Mouse (Mus musculus): ENCODE data around the gene Pde7b. TPM values are rescaled to one million over a fixed set of nuclear protein-coding genes. Genes with fewer than 3 reads are reported as not detected.
A peak's percentile ranks its signal among the peaks of the same experiment; 100 is the strongest.

The Pde7b gene
- total RNA-seq, 1 experiment from 2014 or later: 11.0 TPM

GRCm38 (mm10) chr10:20722651-20723520 lies 2.0 kb downstream of the Pde7b start:
- no peak for DNase-seq

GRCm38 (mm10) chr10:20719201-20719600 lies 5.7 kb downstream of the Pde7b start:
- no peak for DNase-seq

GRCm38 (mm10) chr10:20700633-20701032 lies 24.2 kb downstream of the Pde7b start:
- no peak for DNase-seq

- DNase-seq: no peak
Observed at GRCm38 (mm10) chr10:20699874-20700273, 25.0 kb downstream of the Pde7b start.

- no peak for DNase-seq
Observed at GRCm38 (mm10) chr10:20695637-20696036, 29.2 kb downstream of the Pde7b start.

- DNase-seq: no peak
Observed at GRCm38 (mm10) chr10:20690002-20690401, 34.9 kb downstream of the Pde7b start.

- no peak for DNase-seq
Observed at GRCm38 (mm10) chr10:20684151-20684550, 40.7 kb downstream of the Pde7b start.

GRCm38 (mm10) chr10:20680986-20681385 lies 43.9 kb downstream of the Pde7b start:
- DNase-seq: no peak

- DNase-seq: peak; percentile 39
Observed at GRCm38 (mm10) chr10:20675321-20675720, 49.6 kb downstream of the Pde7b start.

- DNase-seq: no peak
Observed at GRCm38 (mm10) chr10:20673798-20674197, 51.1 kb downstream of the Pde7b start.

GRCm38 (mm10) chr10:20672591-20672990 lies 52.3 kb downstream of the Pde7b start:
- no peak for DNase-seq

GRCm38 (mm10) chr10:20671621-20672020 lies 53.3 kb downstream of the Pde7b start:
- no peak for DNase-seq

- no peak for DNase-seq
Observed at GRCm38 (mm10) chr10:20670541-20670940, 54.3 kb downstream of the Pde7b start.

- no peak for DNase-seq
Observed at GRCm38 (mm10) chr10:20669467-20669866, 55.4 kb downstream of the Pde7b start.

- no peak for DNase-seq
Observed at GRCm38 (mm10) chr10:20668577-20668976, 56.3 kb downstream of the Pde7b start.

GRCm38 (mm10) chr10:20666655-20667054 lies 58.2 kb downstream of the Pde7b start:
- no peak for DNase-seq

- DNase-seq: no peak
Observed at GRCm38 (mm10) chr10:20662951-20663350, 61.9 kb downstream of the Pde7b start.

- DNase-seq: no peak
Observed at GRCm38 (mm10) chr10:20661684-20662083, 63.2 kb downstream of the Pde7b start.

GRCm38 (mm10) chr10:20659718-20660117 lies 65.2 kb downstream of the Pde7b start:
- DNase-seq: no peak

GRCm38 (mm10) chr10:20659268-20659667 lies 65.6 kb downstream of the Pde7b start:
- DNase-seq: no peak

GRCm38 (mm10) chr10:20658716-20659115 lies 66.2 kb downstream of the Pde7b start:
- no peak for DNase-seq

- DNase-seq: no peak
Observed at GRCm38 (mm10) chr10:20657316-20658081, 67.4 kb downstream of the Pde7b start.

GRCm38 (mm10) chr10:20654590-20654989 lies 70.3 kb downstream of the Pde7b start:
- no peak for DNase-seq

Data from adrenal gland, postnatal 25 days (tissue).